Mouse (Mus musculus): ENCODE measurements around the gene Hnrnph2. TPM values are rescaled to one million over a fixed set of nuclear protein-coding genes. Genes with fewer than 3 reads are reported as not detected.

The Hnrnph2 gene
- total and polyA plus RNA-seq, 2 experiments from 2014 or later = 37.1 to 102 TPM

- Histone ChIP-seq H3K9me3 (replicated peaks; ENCODE audit: control insufficient read depth, low read length) (no peaks in the 10 kb centered on the region), H3K4me2 (ENCODE audit: low read depth, low read length) (peak overlapping the region; percentile 66), H3K36me3 (replicated peaks; ENCODE audit: control insufficient read depth, insufficient read depth, low read length) (no peaks in the 10 kb centered on the region), H3K4me3 (ENCODE audit: low read depth, low read length) (peak overlapping the region; percentile 45), H3K27ac (ENCODE audit: low read depth) (peak overlapping the region; percentile 83), H3K27me3 (ENCODE audit: control insufficient read depth, insufficient read depth, low read length) (no peaks in the 10 kb centered on the region), H3K9ac (replicated peaks; ENCODE audit: low read depth, low read length) (peak overlapping the region; percentile 73), H3K4me1 (ENCODE audit: control insufficient read depth, insufficient read depth) (no peaks in the 10 kb centered on the region)
- 36% methylated on average over 8 of the region's 8 CpGs for WGBS
- DNase-seq (ENCODE audit: low spot score) (no peak), ATAC-seq (ENCODE audit: insufficient read depth, low read depth) (no peak)
- no peak for TF ChIP-seq CTCF (IDR thresholded peaks at IDR 0.05; ENCODE audit: low read depth)
- TF ChIP-seq EP300 (IDR thresholded peaks at IDR 0.05; ENCODE audit: low read depth) = no peak
These were observed 14.5 kb upstream of the Hnrnph2 start for GRCm38 (mm10) chrX:134586447-134586846.

- 78% methylated on average over 4 of the region's 4 CpGs for WGBS
- H3K4me2 ChIP-seq (ENCODE audit: low read depth, low read length) = no peak overlapping the region
- H3K9ac ChIP-seq (replicated peaks; ENCODE audit: low read depth, low read length) = no peak overlapping the region
- no peaks in the 10 kb centered on the region for H3K27me3 ChIP-seq (ENCODE audit: control insufficient read depth, insufficient read depth, low read length)
- no peaks in the 10 kb centered on the region for H3K4me1 ChIP-seq (ENCODE audit: control insufficient read depth, insufficient read depth)
- TF ChIP-seq EP300 (IDR thresholded peaks at IDR 0.05; ENCODE audit: low read depth) (no peak), CTCF (IDR thresholded peaks at IDR 0.05; ENCODE audit: low read depth) (no peak)
- no peaks in the 10 kb centered on the region for H3K9me3 ChIP-seq (replicated peaks; ENCODE audit: control insufficient read depth, low read length)
- H3K36me3 ChIP-seq (replicated peaks; ENCODE audit: control insufficient read depth, insufficient read depth, low read length) = no peaks in the 10 kb centered on the region
- DNase-seq (ENCODE audit: low spot score) (no peak), ATAC-seq (ENCODE audit: insufficient read depth, low read depth) (no peak)
- H3K27ac ChIP-seq (ENCODE audit: low read depth) = no peak overlapping the region
- H3K4me3 ChIP-seq (ENCODE audit: low read depth, low read length) = no peak overlapping the region
These were observed 12.7 kb upstream of the Hnrnph2 start for GRCm38 (mm10) chrX:134588261-134588660.

GRCm38 (mm10) chrX:134588997-134589396 lies 12.0 kb upstream of the Hnrnph2 start:
- H3K36me3 ChIP-seq (replicated peaks; ENCODE audit: control insufficient read depth, insufficient read depth, low read length) = no peaks in the 10 kb centered on the region
- TF ChIP-seq EP300 (IDR thresholded peaks at IDR 0.05; ENCODE audit: low read depth) = no peak
- H3K9ac ChIP-seq (replicated peaks; ENCODE audit: low read depth, low read length) = no peak overlapping the region
- no peak for ATAC-seq (ENCODE audit: insufficient read depth, low read depth)
- WGBS = 83% methylated on average over 3 of the region's 3 CpGs
- no peak overlapping the region for H3K27ac ChIP-seq (ENCODE audit: low read depth)
- H3K4me3 ChIP-seq (ENCODE audit: low read depth, low read length) = no peak overlapping the region
- H3K9me3 ChIP-seq (replicated peaks; ENCODE audit: control insufficient read depth, low read length) = no peaks in the 10 kb centered on the region
- no peaks in the 10 kb centered on the region for H3K27me3 ChIP-seq (ENCODE audit: control insufficient read depth, insufficient read depth, low read length)
- no peaks in the 10 kb centered on the region for H3K4me1 ChIP-seq (ENCODE audit: control insufficient read depth, insufficient read depth)
- no peak overlapping the region for H3K4me2 ChIP-seq (ENCODE audit: low read depth, low read length)
- DNase-seq (ENCODE audit: low spot score) = no peak

GRCm38 (mm10) chrX:134589836-134590235 lies 11.1 kb upstream of the Hnrnph2 start:
- 45% methylated on average over 5 of the region's 5 CpGs for WGBS
- no peaks in the 10 kb centered on the region for H3K36me3 ChIP-seq (replicated peaks; ENCODE audit: control insufficient read depth, insufficient read depth, low read length)
- no peak overlapping the region for H3K27ac ChIP-seq (ENCODE audit: low read depth)
- no peak for ATAC-seq (ENCODE audit: insufficient read depth, low read depth)
- no peak for DNase-seq (ENCODE audit: low spot score)
- H3K9ac ChIP-seq (replicated peaks; ENCODE audit: low read depth, low read length) = no peak overlapping the region
- H3K27me3 ChIP-seq (ENCODE audit: control insufficient read depth, insufficient read depth, low read length) = no peaks in the 10 kb centered on the region
- no peak for TF ChIP-seq CTCF (IDR thresholded peaks at IDR 0.05; ENCODE audit: low read depth)
- TF ChIP-seq EP300 (IDR thresholded peaks at IDR 0.05; ENCODE audit: low read depth) = no peak
- no peak overlapping the region for H3K4me3 ChIP-seq (ENCODE audit: low read depth, low read length)
- no peak overlapping the region for H3K4me2 ChIP-seq (ENCODE audit: low read depth, low read length)
- no peaks in the 10 kb centered on the region for H3K9me3 ChIP-seq (replicated peaks; ENCODE audit: control insufficient read depth, low read length)
- H3K4me1 ChIP-seq (ENCODE audit: control insufficient read depth, insufficient read depth) = no peaks in the 10 kb centered on the region

GRCm38 (mm10) chrX:134599922-134600565 lies 935 bp upstream of the Hnrnph2 start:
- H3K36me3 ChIP-seq (replicated peaks; ENCODE audit: control insufficient read depth, insufficient read depth, low read length) = no peaks in the 10 kb centered on the region

More at GRCm38 (mm10) chrX:134599922-134600565, 935 bp upstream of the Hnrnph2 start:
- Histone ChIP-seq H3K9ac (replicated peaks; ENCODE audit: low read depth, low read length) (peak overlapping the region; percentile 49; the same call in 1 of the 2 replicates), H3K4me3 (ENCODE audit: low read depth, low read length) (peak overlapping the region; percentile 51), H3K27me3 (ENCODE audit: control insufficient read depth, insufficient read depth, low read length) (no peaks in the 10 kb centered on the region), H3K4me2 (ENCODE audit: low read depth, low read length) (peak overlapping the region; percentile 63), H3K9me3 (replicated peaks; ENCODE audit: control insufficient read depth, low read length) (no peaks in the 10 kb centered on the region), H3K27ac (ENCODE audit: low read depth) (peak overlapping the region; percentile 81), H3K4me1 (ENCODE audit: control insufficient read depth, insufficient read depth) (no peaks in the 10 kb centered on the region)
- 23% methylated on average over 10 of the region's 10 CpGs for WGBS
- TF ChIP-seq CTCF (IDR thresholded peaks at IDR 0.05; ENCODE audit: low read depth) (no peak), EP300 (IDR thresholded peaks at IDR 0.05; ENCODE audit: low read depth) (no peak)
- DNase-seq (ENCODE audit: low spot score) (no peak), ATAC-seq (ENCODE audit: insufficient read depth, low read depth) (no peak)

All from heart, postnatal 0 days (tissue).